Mouse (Mus musculus): ENCODE measurements around the gene Zglp1.

GRCm38 (mm10) chr9:21025258-21025810, 41.6 kb downstream of the Zglp1 start:
- TF ChIP-seq CTCF (IDR thresholded peaks at IDR 0.05; ENCODE audit: control insufficient read depth, insufficient read depth, low read length): no peak
- no peak for TF ChIP-seq POLR2A (IDR thresholded peaks at IDR 0.05; ENCODE audit: borderline replicate concordance, control insufficient read depth, low read depth, low read length)
